Mouse (Mus musculus): ENCODE data around the gene Cd1d1.
"Not testable (repeated sequence)": the region's sequence is repeated elsewhere in the genome, so short reads cannot be mapped to it uniquely, and the experiment has no call there.

The Cd1d1 gene

GRCm38 (mm10) chr3:86999415-86999740 is at the start of gene Cd1d1:
Gene Cd1d1 (minus strand): TSS chr3:86999441.
- in situ Hi-C loops (cut with MboI, MseI), result no loop called here

GRCm38 (mm10) chr3:87047801-87048200 is 48.6 kb upstream of the Cd1d1 start:
- in situ Hi-C loops (cut with MboI, MseI), result no loop called here

- in situ Hi-C loops (cut with MboI, MseI), result no loop called here
These were observed 42.5 kb upstream of the Cd1d1 start for GRCm38 (mm10) chr3:87041733-87042132.

- in situ Hi-C loops (cut with MboI, MseI), result no loop called here
These were observed 39.3 kb upstream of the Cd1d1 start for GRCm38 (mm10) chr3:87038500-87038899.

GRCm38 (mm10) chr3:87034061-87034460 is 34.8 kb upstream of the Cd1d1 start:
- in situ Hi-C loops (cut with MboI, MseI), result no loop called here

- in situ Hi-C loops (cut with MboI, MseI), result no loop called here
These were observed 34.1 kb upstream of the Cd1d1 start for GRCm38 (mm10) chr3:87033357-87033756.

DNA sequence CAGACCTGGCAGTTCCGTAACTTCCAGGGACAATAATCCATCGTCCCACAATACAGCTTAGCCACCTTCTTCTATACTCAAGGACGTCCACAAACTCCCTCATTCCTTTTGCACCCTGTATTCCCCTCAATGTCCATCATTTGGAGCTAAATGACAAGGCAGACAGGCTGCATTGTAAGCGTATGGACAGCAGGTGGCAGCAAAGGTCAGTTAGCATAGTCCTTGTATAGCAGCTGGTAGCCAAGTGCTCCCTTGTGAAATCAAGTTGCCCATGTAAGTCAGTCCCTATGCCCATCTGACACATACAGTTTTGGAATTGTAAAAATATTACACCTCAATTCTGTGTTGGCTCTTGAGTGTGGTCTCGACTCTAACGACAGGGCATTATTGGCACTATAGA is 31.6 kb upstream of the Cd1d1 start:
- in situ Hi-C loops (cut with MboI, MseI), result no loop called here

DNA sequence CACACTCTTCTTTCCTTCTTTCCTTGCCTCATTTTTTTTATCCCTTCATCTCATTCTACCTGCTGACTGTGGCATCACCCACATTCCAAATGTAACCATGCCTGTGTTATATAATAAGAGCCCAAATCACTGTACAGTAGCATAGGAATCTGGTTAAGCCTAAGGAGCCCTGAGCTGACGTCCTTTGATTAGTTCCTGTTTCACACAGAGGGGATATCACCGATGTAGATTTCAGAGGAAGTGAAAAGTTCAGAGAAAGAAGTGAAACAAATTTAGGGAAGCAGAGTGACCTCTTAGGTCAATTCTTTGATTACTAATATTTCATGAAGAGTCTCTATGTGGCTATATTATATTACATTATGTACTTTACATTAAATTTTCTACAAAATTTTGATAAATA is 18.5 kb upstream of the Cd1d1 start:
- in situ Hi-C loops (cut with MboI, MseI), result no loop called here

DNA sequence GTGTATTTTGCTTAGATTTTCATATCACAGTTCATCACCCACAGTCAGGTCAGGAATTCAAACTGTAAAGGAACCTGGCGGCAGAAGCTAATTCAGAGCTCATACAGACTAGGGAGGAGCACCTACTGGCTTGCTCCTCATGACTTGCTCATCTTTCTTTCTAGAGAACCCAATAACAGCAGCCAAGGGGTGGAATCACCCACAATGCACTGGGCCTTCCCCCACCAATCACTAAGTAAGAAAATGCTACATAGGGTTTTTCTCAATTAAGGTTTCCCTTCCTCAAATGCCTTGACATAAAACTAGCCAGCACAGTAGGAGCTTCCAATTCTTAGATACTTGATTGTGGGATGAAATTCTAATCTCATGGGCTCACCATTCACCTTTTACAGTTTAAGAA is 17.8 kb upstream of the Cd1d1 start:
- in situ Hi-C loops (cut with MboI, MseI), result no loop called here

GRCm38 (mm10) chr3:87015931-87016330 is 16.7 kb upstream of the Cd1d1 start:
- in situ Hi-C loops (cut with MboI, MseI), result no loop called here

GRCm38 (mm10) chr3:87012406-87012805 is 13.2 kb upstream of the Cd1d1 start:
- in situ Hi-C loops (cut with MboI, MseI), result not testable (repeated sequence)

- in situ Hi-C loops (cut with MboI, MseI), result not testable (repeated sequence)
These were observed 9.0 kb upstream of the Cd1d1 start for GRCm38 (mm10) chr3:87008281-87008680.

DNA sequence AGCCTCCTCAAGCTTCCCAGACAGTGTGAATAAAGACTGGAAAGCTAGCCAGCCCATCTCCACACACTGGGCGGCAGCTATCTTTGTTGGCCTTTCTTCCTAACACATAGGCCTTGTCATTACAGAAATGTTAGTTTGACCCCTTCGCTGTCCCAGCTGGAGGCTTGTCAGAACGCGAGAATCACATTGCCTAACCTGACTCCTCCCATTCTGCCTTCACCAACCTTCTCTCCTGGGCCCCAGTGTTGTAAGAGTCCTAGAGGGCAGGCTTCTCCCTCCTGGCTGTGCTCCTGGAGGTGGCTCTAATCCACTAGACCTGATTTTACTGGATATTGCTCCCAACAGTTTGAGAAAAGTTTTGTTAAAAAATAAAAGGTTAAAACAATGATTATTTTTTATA is 1.4 kb upstream of the Cd1d1 start:
- in situ Hi-C loops (cut with MboI, MseI), result no loop called here

DNA sequence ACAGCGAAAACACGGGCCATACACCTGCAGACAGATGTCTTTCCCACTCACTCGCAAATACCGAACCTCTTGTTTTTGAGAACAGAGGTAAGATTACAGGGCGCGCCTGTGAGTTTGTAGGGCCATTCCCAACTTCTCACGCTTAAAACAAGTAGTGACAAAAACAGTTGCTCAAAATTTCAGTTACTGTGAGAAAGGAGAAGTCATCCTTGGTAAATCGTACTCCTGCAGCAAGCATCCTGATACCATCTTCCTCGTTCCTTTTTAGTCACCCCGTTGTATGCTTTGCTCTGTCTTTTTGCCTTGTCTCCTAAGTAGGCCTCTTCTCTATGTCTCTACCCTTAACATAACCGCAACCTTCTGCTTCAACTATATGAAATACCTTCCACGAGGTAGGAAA is 810 bp upstream of the Cd1d1 start:
- in situ Hi-C loops (cut with MboI, MseI), result no loop called here

DNA sequence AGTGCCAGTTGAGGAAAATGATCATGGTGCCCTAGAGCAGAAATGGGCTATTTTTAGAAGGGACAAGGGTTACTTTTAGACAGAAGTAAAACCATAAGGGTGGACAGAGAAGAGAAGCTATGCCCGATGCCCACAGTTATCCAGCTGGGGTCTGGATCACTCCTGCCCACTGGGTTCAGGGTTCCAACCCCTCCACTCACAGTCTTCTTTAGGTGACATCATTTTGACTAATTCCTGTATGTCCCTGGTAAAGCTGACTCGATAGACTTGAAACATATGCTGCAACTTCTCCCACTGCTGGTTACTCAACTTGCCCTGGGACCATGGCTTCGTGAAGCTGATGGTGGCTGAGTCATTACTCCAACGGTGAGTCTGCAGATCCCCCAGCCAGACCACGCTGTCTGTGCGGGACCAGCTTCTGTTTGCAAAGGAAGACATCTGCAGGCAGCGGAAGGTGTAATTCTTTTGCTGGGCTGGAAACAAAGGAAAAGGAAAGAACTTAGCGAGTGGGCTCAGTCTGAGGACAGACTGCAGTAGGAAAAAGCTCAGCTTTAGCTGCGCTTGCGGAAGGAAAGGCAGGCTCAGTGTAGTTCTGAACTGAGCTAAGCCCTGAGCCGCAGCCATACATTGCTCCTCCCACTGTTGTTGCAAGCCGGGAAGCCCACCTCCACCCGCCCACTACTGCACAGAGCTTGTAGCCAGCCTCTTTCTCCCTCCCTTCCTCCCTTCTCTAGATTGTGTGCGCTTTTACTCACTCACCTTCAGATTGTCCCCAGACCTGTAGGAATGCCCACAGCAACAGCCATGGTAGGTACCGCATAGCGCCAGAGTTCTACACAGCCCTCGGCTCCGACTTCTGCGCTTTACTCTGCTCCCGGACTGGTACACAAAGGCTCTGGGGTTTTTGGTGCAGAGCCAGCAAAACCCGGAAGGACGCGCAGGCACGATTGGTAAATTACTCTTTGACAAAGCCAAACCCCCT is 517 bp downstream of the Cd1d1 start:
- in situ Hi-C loops (cut with MboI, MseI), result not testable (repeated sequence)

DNA sequence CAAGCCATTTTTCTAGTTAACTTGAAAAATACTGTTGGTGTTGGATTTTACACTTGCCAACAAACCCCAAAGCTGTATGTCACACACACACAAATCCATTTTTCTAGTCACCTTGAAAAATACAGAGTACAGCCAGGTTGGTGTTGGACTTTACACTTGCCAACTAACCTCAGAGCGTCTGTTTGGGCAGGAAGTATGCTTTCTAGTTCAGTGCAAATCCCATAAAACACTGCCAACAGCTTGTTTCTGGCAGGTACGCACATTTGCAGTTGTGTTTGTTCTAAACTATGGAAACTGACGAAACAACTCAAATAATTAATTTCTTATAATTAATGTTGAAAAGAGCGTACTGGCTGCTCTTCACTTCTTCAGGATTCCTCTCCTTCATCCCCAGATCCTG is 3.1 kb downstream of the Cd1d1 start:
- in situ Hi-C loops (cut with MboI, MseI), result no loop called here

GRCm38 (mm10) chr3:86995381-86995780 is 3.9 kb downstream of the Cd1d1 start:
- in situ Hi-C loops (cut with MboI, MseI), result no loop called here

DNA sequence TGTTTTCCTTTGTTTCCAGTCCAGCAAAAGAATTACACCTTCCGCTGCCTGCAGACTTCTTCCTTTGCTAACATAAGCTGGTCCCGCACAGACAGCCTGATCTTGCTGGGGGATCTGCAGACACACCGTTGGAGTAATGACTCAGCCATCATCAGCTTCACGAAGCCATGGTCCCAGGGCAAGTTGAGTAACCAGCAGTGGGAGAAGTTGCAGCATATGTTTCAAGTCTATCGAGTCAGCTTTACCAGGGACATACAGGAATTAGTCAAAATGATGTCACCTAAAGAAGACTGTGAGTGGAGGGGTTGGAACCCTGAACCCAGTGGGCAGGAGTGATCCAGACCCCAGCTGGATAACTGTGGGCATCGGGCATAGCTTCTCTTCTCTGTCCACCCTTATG is 12.3 kb downstream of the Cd1d1 start:
- in situ Hi-C loops (cut with MboI, MseI), result not testable (repeated sequence)

- in situ Hi-C loops (cut with MboI, MseI), result no loop called here
These were observed 12.8 kb downstream of the Cd1d1 start for GRCm38 (mm10) chr3:86986490-86986889.

DNA sequence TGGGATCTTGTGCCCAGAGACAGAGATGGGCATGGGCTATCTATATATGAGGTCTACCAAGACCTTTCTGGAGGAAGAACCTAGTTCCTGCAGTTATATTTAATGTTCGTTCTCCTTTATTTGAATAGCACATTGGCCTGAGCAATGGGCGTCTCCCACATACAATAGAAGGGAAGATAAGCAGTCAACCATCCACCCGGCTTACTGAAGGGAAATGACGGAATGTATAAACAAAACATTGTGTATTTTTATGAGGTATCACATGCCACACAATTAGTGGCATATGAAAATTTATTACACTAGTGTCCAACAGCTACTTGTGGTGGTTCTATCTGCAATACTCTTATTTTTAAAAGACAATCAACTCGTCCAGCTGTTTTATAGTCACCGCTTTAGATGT is 15.9 kb downstream of the Cd1d1 start:
- in situ Hi-C loops (cut with MboI, MseI), result no loop called here

GRCm38 (mm10) chr3:86976546-86976945 is 22.7 kb downstream of the Cd1d1 start:
- in situ Hi-C loops (cut with MboI, MseI), result loop anchor here (5.0 kb wide), 2 partner anchors 99 to 179 kb away; no protein-coding TSS in a partner anchor

GRCm38 (mm10) chr3:86975150-86975549 is 24.1 kb downstream of the Cd1d1 start:
- in situ Hi-C loops (cut with MboI, MseI), result loop anchor here (5.0 kb wide), 2 partner anchors 98 to 178 kb away; no protein-coding TSS in a partner anchor

DNA sequence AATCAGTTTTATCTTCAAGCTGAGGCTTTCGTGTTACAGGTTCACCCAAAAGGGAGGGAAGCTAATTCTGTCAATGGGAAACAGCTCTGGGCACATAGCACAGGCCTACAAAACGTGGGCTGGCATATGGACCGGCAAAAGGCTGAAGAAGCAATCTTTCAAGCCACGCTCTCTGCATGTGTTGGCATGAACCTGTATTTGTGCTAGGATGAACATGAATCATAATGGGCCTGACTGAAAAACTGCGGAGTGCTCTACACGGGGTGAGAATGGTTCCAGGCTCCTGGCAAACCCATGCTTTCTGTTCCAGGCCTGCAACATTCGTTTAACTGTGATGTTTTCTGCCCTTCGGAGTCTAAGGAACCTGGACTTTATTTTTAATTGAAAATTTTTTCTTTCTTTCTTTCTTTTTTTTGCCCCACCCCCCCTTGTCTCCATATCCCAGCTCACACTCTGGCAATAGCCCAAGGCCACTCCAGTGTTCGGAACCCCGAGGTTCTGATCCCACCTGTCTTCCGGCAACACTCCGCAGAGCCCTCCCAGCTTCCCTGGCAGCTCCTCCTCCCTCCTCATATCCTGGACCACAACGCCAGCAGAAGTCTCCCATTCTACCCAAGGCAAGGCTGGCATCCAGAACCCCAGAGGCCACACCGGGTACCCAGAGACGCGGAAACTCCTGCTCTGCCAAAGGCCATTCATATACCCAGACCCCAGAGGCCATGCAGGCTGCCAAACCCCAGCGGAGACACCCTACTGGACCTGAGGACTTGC is 36.4 kb downstream of the Cd1d1 start:
- in situ Hi-C loops (cut with MboI, MseI), result no loop called here
